Mouse (Mus musculus) limb, embryonic 15.5 days (tissue): ENCODE measurements around the gene Tbcd. TPM values are rescaled to one million over a fixed set of nuclear protein-coding genes. Genes with fewer than 3 reads are reported as not detected.

Experiments
- ATAC-seq: fragments of 200-750 bp; cut with Nextera tagmentation; 2 replicates; pipeline ENCODE4 v1.8.0; 2017; ENCODE audit warnings: low read depth, moderate TSS enrichment; ENCODE audit not compliant: insufficient number of reproducible peaks, low FRiP score, low TSS enrichment
- H3K27ac ChIP-seq: fragments of 300-500 bp; sonication (generic); 2 replicates; pipeline ENCODE4 v1.5.1; 2015; ENCODE audit warnings: moderate library complexity, mild to moderate bottlenecking, inconsistent platforms
- H3K27me3 ChIP-seq: fragments of 300-500 bp; sonication (generic); 2 replicates; pipeline ENCODE4 v1.6.1; 2015; ENCODE audit warnings: inconsistent platforms
- H3K36me3 ChIP-seq: fragments of 300-500 bp; sonication (generic); 2 replicates; pipeline ENCODE4 v1.6.1; 2015; ENCODE audit warnings: inconsistent platforms
- H3K4me1 ChIP-seq: fragments of 300-500 bp; sonication (generic); 2 replicates; pipeline ENCODE4 v1.6.1; 2015; ENCODE audit warnings: inconsistent platforms
- H3K4me2 ChIP-seq: fragments of 300-500 bp; sonication (generic); 2 replicates; pipeline ENCODE4 v1.6.1; 2015; ENCODE audit warnings: mild to moderate bottlenecking, inconsistent platforms
- H3K4me3 ChIP-seq: fragments of 300-500 bp; sonication (generic); 2 replicates; pipeline ENCODE4 v1.5.1; 2015; ENCODE audit warnings: mild to moderate bottlenecking, inconsistent platforms
- H3K9ac ChIP-seq: fragments of 300-500 bp; sonication (generic); 2 replicates; pipeline ENCODE4 v1.6.1; 2015; ENCODE audit warnings: inconsistent platforms
- H3K9me3 ChIP-seq: fragments of 300-500 bp; sonication (generic); 2 replicates; pipeline ENCODE4 v1.6.1; 2016; ENCODE audit warnings: inconsistent platforms
- WGBS: fragments of 180-500 bp; shearing (Covaris S2); methylation state at CpG from one replicate; pipeline ENCODE4 v1.1.7; 2015; 5-methylcytosine and 5-hydroxymethylcytosine counted together
- polyA plus RNA-seq: library from polyadenylated mRNA; unstranded; fragments of >200 nt; fragmentation: Nextera tagmentation; extraction: Ambion mirVana; gene quantifications from 2 replicates; pipeline ENCODE4 v1.2.1, GENCODE M21; 2015

The Tbcd gene
- polyA plus RNA-seq, 1 experiment from 2014 or later = 51.8 TPM

- Histone ChIP-seq H3K9me3 (no peaks in the 10 kb centered on the region), H3K9ac (no peak overlapping the region), H3K4me2 (no peak overlapping the region), H3K4me3 (no peak overlapping the region), H3K36me3 (peaks cover 15% of the 10 kb centered on the region), H3K27me3 (no peaks in the 10 kb centered on the region), H3K27ac (no peak overlapping the region), H3K4me1 (peaks cover 6% of the 10 kb centered on the region; the same call in 1 of the 2 replicates)
- no peak for ATAC-seq
- 87% methylated on average over 2 of the region's 2 CpGs for WGBS
Measured at GRCm38 (mm10) chr11:121481129-121481528, 29.4 kb downstream of the Tbcd start.

- Histone ChIP-seq H3K27me3 (no peaks in the 10 kb centered on the region), H3K36me3 (0 out of 2 replicates have a peak, but pooled peaks cover 3% of the 10 kb centered on the region), H3K4me2 (no peak overlapping the region), H3K27ac (peak overlapping the region; percentile 22; the same call in 1 of the 2 replicates), H3K4me3 (no peak overlapping the region), H3K9me3 (no peaks in the 10 kb centered on the region), H3K9ac (no peak overlapping the region), H3K4me1 (peaks cover 8% of the 10 kb centered on the region; the same call in 1 of the 2 replicates)
- ATAC-seq = no peak
- WGBS = 51% methylated on average over 9 of the region's 9 CpGs
Measured at GRCm38 (mm10) chr11:121485882-121486281, 34.1 kb downstream of the Tbcd start.

GRCm38 (mm10) chr11:121490651-121491050, 38.9 kb downstream of the Tbcd start:
- Histone ChIP-seq H3K4me1 (peaks cover 5% of the 10 kb centered on the region; the same call in 1 of the 2 replicates), H3K27me3 (no peaks in the 10 kb centered on the region), H3K9me3 (no peaks in the 10 kb centered on the region), H3K9ac (no peak overlapping the region), H3K36me3 (0 out of 2 replicates have a peak, but pooled peaks cover 4% of the 10 kb centered on the region), H3K27ac (no peak overlapping the region), H3K4me3 (no peak overlapping the region), H3K4me2 (no peak overlapping the region)
- ATAC-seq = no peak

- no peaks in the 10 kb centered on the region for H3K9me3 ChIP-seq
- H3K27me3 ChIP-seq = no peaks in the 10 kb centered on the region
- no peak overlapping the region for H3K27ac ChIP-seq
- no peak overlapping the region for H3K4me3 ChIP-seq
- H3K4me1 ChIP-seq = no peaks in the 10 kb centered on the region
- no peak for ATAC-seq
- no peak overlapping the region for H3K9ac ChIP-seq
- H3K4me2 ChIP-seq = no peak overlapping the region
- H3K36me3 ChIP-seq = peaks cover 38% of the 10 kb centered on the region
Measured at GRCm38 (mm10) chr11:121500595-121500994, 48.8 kb downstream of the Tbcd start.

- Histone ChIP-seq H3K9me3 (no peaks in the 10 kb centered on the region), H3K27me3 (no peaks in the 10 kb centered on the region), H3K36me3 (peaks cover 39% of the 10 kb centered on the region), H3K4me3 (no peak overlapping the region), H3K4me1 (no peaks in the 10 kb centered on the region), H3K9ac (no peak overlapping the region), H3K4me2 (no peak overlapping the region), H3K27ac (peak overlapping the region; percentile 52; the same call in 1 of the 2 replicates)
- 80% methylated on average over 4 of the region's 4 CpGs for WGBS
- no peak for ATAC-seq
Measured at GRCm38 (mm10) chr11:121501525-121501924, 49.8 kb downstream of the Tbcd start.

GRCm38 (mm10) chr11:121502000-121502860, 50.5 kb downstream of the Tbcd start:
- Histone ChIP-seq H3K9ac (no peak overlapping the region), H3K9me3 (no peaks in the 10 kb centered on the region), H3K4me2 (no peak overlapping the region), H3K27ac (peak overlapping the region; percentile 52), H3K36me3 (peaks cover 33% of the 10 kb centered on the region), H3K4me1 (no peaks in the 10 kb centered on the region), H3K27me3 (no peaks in the 10 kb centered on the region), H3K4me3 (no peak overlapping the region)
- 40% methylated on average over 4 of the region's 4 CpGs for WGBS
- peak; percentile 58; the same call in 1 of the 2 replicates for ATAC-seq

GRCm38 (mm10) chr11:121508478-121508877, 56.7 kb downstream of the Tbcd start:
- Histone ChIP-seq H3K9me3 (no peaks in the 10 kb centered on the region), H3K9ac (no peak overlapping the region), H3K4me1 (peaks cover 10% of the 10 kb centered on the region; the same call in 1 of the 2 replicates), H3K4me3 (no peak overlapping the region), H3K4me2 (no peak overlapping the region), H3K36me3 (peaks cover 9% of the 10 kb centered on the region; the same call in 1 of the 2 replicates), H3K27me3 (no peaks in the 10 kb centered on the region), H3K27ac (no peak overlapping the region)
- WGBS = 83% methylated on average over 4 of the region's 4 CpGs
- ATAC-seq = no peak

- Histone ChIP-seq H3K36me3 (peaks cover 3% of the 10 kb centered on the region; the same call in 1 of the 2 replicates), H3K9ac (no peak overlapping the region), H3K4me1 (peaks cover 12% of the 10 kb centered on the region; the same call in 1 of the 2 replicates), H3K4me3 (no peak overlapping the region), H3K27ac (no peak overlapping the region), H3K9me3 (no peaks in the 10 kb centered on the region), H3K4me2 (no peak overlapping the region), H3K27me3 (no peaks in the 10 kb centered on the region)
- WGBS = 69% methylated on average over 9 of the region's 9 CpGs
- no peak for ATAC-seq
Measured at GRCm38 (mm10) chr11:121510512-121511246, 58.9 kb downstream of the Tbcd start.

- Histone ChIP-seq H3K36me3 (no peaks in the 10 kb centered on the region), H3K4me2 (no peak overlapping the region), H3K27me3 (no peaks in the 10 kb centered on the region), H3K4me3 (no peak overlapping the region), H3K4me1 (peaks cover 16% of the 10 kb centered on the region; the same call in 1 of the 2 replicates), H3K9me3 (no peaks in the 10 kb centered on the region), H3K27ac (peak overlapping the region; percentile 38), H3K9ac (no peak overlapping the region)
- 67% methylated on average over 8 of the region's 8 CpGs for WGBS
- ATAC-seq = no peak
Measured at GRCm38 (mm10) chr11:121512896-121513572, 61.3 kb downstream of the Tbcd start.

GRCm38 (mm10) chr11:121515996-121516395, 64.2 kb downstream of the Tbcd start:
- Histone ChIP-seq H3K36me3 (no peaks in the 10 kb centered on the region), H3K9me3 (no peaks in the 10 kb centered on the region), H3K4me2 (no peak overlapping the region), H3K27me3 (no peaks in the 10 kb centered on the region), H3K4me1 (peaks cover 19% of the 10 kb centered on the region; the same call in 1 of the 2 replicates), H3K27ac (no peak overlapping the region), H3K4me3 (no peak overlapping the region), H3K9ac (no peak overlapping the region)
- WGBS = 58% methylated on average over 9 of the region's 9 CpGs
- 0 out of 2 replicates have a peak, but pooled peaks have one; percentile 38 for ATAC-seq

GRCm38 (mm10) chr11:121516906-121517305, 65.2 kb downstream of the Tbcd start:
- 53% methylated on average over 3 of the region's 3 CpGs for WGBS
- H3K9ac ChIP-seq = no peak overlapping the region
- no peak overlapping the region for H3K4me2 ChIP-seq

More at GRCm38 (mm10) chr11:121516906-121517305, 65.2 kb downstream of the Tbcd start:
- Histone ChIP-seq H3K36me3 (no peaks in the 10 kb centered on the region), H3K27me3 (no peaks in the 10 kb centered on the region), H3K4me1 (peaks cover 19% of the 10 kb centered on the region; the same call in 1 of the 2 replicates), H3K27ac (0 out of 2 replicates have a peak overlapping the region, but pooled peaks have one; percentile 6), H3K4me3 (no peak overlapping the region), H3K9me3 (no peaks in the 10 kb centered on the region)
- ATAC-seq = no peak
